Mouse (Mus musculus): Measurements from ENCODE around the gene Mmachc. TPM values are rescaled to one million over a fixed set of nuclear protein-coding genes. Genes with fewer than 3 reads are reported as not detected.

Mmachc gene
- polyA plus RNA-seq (2012; ENCODE audit: insufficient read depth, low replicate concordance): 0.18 TPM in 1 of 2 replicates, not detected in the other

DNA sequence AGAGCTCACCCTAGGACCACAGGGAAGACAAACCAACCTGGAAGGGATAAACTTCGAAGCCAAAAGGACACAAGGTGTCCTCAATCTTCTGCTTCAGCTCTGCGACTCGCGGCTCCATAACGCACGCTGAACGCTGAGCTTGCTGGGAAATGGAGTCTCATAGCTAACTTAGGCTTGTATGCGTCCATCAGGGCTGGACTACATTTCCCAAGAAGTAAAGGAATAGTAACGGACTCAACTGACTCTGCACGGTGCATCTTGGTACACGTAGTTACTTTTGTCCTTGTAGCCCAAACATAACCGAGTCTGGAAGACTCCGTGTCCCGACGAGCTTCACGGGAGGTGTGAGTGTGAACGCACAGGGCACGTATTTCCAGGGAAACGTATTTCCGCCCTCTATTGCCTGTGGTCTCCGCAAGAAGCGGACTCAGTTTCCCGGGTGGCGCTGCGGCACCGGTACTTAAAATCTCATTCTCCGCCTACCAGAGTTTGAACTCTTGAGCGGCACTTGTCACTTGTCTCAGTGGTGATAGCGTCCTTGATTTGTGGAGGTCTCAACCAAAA is at the start of gene Mmachc, which contains the start of gene Ccdc163:
Gene Mmachc, minus strand, starts transcription at position 206 of the 564 bp plus-strand sequence.
Gene Ccdc163, plus strand, starts transcription at position 309 of the 564 bp plus-strand sequence.
- Histone ChIP-seq H3K36me3 (replicated peaks; ENCODE audit: low read length) (peaks cover 21% of the 10 kb centered on the region), H3K27me3 (replicated peaks) (no peaks in the 10 kb centered on the region), H3K9me3 (no peaks in the 10 kb centered on the region), H3K4me1 (peaks cover 32% of the 10 kb centered on the region), H3K4me3 (replicated peaks) (peak within 1 kb of the TSS; percentile 93)
- TF ChIP-seq GATA1 (IDR thresholded peaks at IDR 0.05; ENCODE audit: borderline replicate concordance, low read length): no peak
- no peak for TF ChIP-seq FLI1 (IDR thresholded peaks at IDR 0.05; ENCODE audit: low read length)

DNA sequence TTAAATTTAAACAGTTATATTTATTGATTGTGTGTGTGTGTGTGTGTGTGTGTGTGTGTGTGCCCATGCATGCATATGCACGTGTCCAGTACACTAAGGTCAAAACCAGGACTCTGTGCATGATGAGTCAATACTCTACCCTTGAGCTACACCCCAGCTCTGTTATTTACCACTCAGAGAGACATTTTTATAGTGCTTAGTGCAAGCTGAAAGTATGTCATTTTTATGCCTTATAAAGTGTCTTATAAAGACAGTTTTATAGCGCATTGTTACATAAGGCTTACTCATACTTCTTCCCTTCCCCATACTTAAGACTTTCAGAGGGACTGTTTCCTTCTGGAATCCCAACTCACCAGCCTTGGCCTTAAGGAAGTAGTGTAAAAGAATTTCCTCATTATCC is 41.5 kb upstream of the Mmachc start:
- Histone ChIP-seq H3K4me1 (no peaks in the 10 kb centered on the region), H3K4me3 (replicated peaks) (no peak overlapping the region)
- no peak for TF ChIP-seq FLI1 (IDR thresholded peaks at IDR 0.05; ENCODE audit: low read length)
- no peak for TF ChIP-seq GATA1 (IDR thresholded peaks at IDR 0.05; ENCODE audit: borderline replicate concordance, low read length)

DNA sequence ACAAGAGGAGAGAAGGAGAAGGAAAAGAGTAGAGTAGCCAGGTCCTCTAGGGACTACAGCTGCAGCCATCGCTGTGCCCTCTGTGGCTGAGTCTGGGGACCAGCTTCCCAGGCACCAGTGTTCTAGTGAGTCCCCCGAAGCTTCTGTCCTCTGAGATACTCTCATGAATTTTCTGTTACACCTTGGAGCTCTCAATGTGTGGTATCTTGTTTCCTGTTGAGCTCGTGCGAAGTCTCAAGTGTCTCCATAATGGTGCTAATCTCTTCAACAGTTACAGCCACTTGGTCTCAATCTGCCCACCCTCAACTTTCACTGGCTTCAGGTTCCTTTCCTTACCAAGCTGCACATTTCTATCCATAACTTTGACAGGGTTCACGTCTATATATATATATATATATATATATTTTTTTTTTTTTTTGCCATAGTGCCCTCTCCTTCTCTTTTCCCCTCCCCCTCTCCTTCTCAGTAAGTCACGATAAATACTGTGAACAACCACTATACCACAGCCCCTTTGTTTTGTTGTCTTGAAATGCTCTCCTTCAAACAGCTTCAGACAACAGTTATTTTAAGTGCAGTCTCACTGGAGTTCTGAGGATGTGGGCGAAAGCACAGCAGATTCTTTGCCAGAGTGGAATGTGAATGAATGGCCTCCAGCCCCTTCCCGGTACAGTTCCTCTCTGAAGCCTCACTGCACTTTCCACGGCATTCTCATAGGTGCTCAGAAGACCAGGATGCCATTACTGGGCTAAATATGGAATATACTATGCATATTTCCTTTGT is 31.0 kb upstream of the Mmachc start:
- peaks cover 8% of the 10 kb centered on the region for H3K4me1 ChIP-seq
- peaks cover 2% of the 10 kb centered on the region for H3K27me3 ChIP-seq (replicated peaks)
- H3K4me3 ChIP-seq (replicated peaks): no peak overlapping the region
- H3K9me3 ChIP-seq: no peaks in the 10 kb centered on the region
- no peaks in the 10 kb centered on the region for H3K36me3 ChIP-seq (replicated peaks; ENCODE audit: low read length)
- no peak for TF ChIP-seq GATA1 (IDR thresholded peaks at IDR 0.05; ENCODE audit: borderline replicate concordance, low read length)
- TF ChIP-seq FLI1 (IDR thresholded peaks at IDR 0.05; ENCODE audit: low read length): no peak

More for the DNA sequence above, 41.5 kb upstream of the Mmachc start:
- H3K9me3 ChIP-seq: no peaks in the 10 kb centered on the region
- no peaks in the 10 kb centered on the region for H3K36me3 ChIP-seq (replicated peaks; ENCODE audit: low read length)
- no peaks in the 10 kb centered on the region for H3K27me3 ChIP-seq (replicated peaks)

GRCm38 (mm10) chr4:116734996-116735395 is 26.8 kb upstream of the Mmachc start:
- Histone ChIP-seq H3K4me3 (replicated peaks) (no peak overlapping the region), H3K27me3 (replicated peaks) (peaks cover 7% of the 10 kb centered on the region), H3K9me3 (no peaks in the 10 kb centered on the region), H3K36me3 (replicated peaks; ENCODE audit: low read length) (no peaks in the 10 kb centered on the region), H3K4me1 (peaks cover 8% of the 10 kb centered on the region)
- TF ChIP-seq FLI1 (IDR thresholded peaks at IDR 0.05; ENCODE audit: low read length) (no peak), GATA1 (IDR thresholded peaks at IDR 0.05; ENCODE audit: borderline replicate concordance, low read length) (no peak)

DNA sequence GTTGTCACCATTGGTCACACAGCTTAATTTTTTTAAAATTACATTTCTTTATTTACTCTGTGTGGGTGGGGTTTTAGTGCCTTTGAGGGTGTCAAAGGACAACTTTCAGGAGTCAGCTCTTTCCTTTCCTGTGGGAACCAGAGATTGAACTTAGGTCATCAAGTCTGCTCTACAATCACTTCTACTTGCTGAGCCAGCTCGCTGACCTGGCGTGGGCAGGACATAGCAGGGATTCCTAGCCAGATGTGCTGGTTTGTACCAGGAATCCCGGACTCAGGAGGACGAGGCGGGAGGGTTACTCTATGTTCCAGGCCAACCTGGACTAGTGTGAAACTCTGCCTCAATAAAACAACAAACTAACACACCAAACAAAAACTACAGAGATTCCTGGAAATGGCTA is 24.1 kb upstream of the Mmachc start:
- peaks cover 5% of the 10 kb centered on the region for H3K27me3 ChIP-seq (replicated peaks)
- H3K4me3 ChIP-seq (replicated peaks): no peak overlapping the region
- no peaks in the 10 kb centered on the region for H3K36me3 ChIP-seq (replicated peaks; ENCODE audit: low read length)
- H3K4me1 ChIP-seq: no peaks in the 10 kb centered on the region
- no peaks in the 10 kb centered on the region for H3K9me3 ChIP-seq
- no peak for TF ChIP-seq GATA1 (IDR thresholded peaks at IDR 0.05; ENCODE audit: borderline replicate concordance, low read length)
- TF ChIP-seq FLI1 (IDR thresholded peaks at IDR 0.05; ENCODE audit: low read length): no peak

- Histone ChIP-seq H3K4me1 (no peaks in the 10 kb centered on the region), H3K27me3 (replicated peaks) (peaks cover 5% of the 10 kb centered on the region), H3K9me3 (no peaks in the 10 kb centered on the region), H3K36me3 (replicated peaks; ENCODE audit: low read length) (no peaks in the 10 kb centered on the region), H3K4me3 (replicated peaks) (no peak overlapping the region)
- TF ChIP-seq GATA1 (IDR thresholded peaks at IDR 0.05; ENCODE audit: borderline replicate concordance, low read length): no peak
- TF ChIP-seq FLI1 (IDR thresholded peaks at IDR 0.05; ENCODE audit: low read length): no peak
These were observed 22.9 kb upstream of the Mmachc start for GRCm38 (mm10) chr4:116731077-116731476.

- H3K4me3 ChIP-seq (replicated peaks): no peak overlapping the region
- H3K4me1 ChIP-seq: no peaks in the 10 kb centered on the region
- TF ChIP-seq FLI1 (IDR thresholded peaks at IDR 0.05; ENCODE audit: low read length) (no peak), GATA1 (IDR thresholded peaks at IDR 0.05; ENCODE audit: borderline replicate concordance, low read length) (no peak)
- peaks cover 5% of the 10 kb centered on the region for H3K27me3 ChIP-seq (replicated peaks)
- H3K9me3 ChIP-seq: no peaks in the 10 kb centered on the region
- no peaks in the 10 kb centered on the region for H3K36me3 ChIP-seq (replicated peaks; ENCODE audit: low read length)
These were observed 21.3 kb upstream of the Mmachc start for GRCm38 (mm10) chr4:116729532-116729931.

- peaks cover 2% of the 10 kb centered on the region for H3K4me1 ChIP-seq
These were observed 19.2 kb upstream of the Mmachc start for GRCm38 (mm10) chr4:116727401-116727800.

DNA sequence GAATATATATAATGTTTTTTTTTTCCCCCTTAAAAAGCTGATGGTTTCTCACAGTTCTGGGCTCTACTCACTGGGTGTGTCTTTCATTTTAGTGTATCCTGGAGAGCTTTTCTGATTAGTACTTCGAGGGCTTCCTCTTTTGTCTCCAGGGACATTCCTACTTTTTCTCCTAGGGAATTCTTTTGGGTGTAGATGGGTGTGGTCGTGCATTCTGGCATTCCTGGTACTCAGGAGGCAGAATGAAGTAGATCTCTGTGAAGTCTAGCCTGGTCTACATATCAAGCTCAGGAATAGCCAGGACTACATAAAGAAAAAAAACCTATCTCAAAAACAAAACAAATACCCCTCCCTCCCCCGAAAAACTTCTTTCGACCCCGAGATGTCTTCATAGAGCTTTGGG is 17.2 kb upstream of the Mmachc start:
- Histone ChIP-seq H3K4me1 (peaks cover 17% of the 10 kb centered on the region), H3K36me3 (replicated peaks; ENCODE audit: low read length) (no peaks in the 10 kb centered on the region), H3K4me3 (replicated peaks) (no peak overlapping the region), H3K9me3 (no peaks in the 10 kb centered on the region), H3K27me3 (replicated peaks) (peaks cover 5% of the 10 kb centered on the region)
- TF ChIP-seq GATA1 (IDR thresholded peaks at IDR 0.05; ENCODE audit: borderline replicate concordance, low read length) (no peak), FLI1 (IDR thresholded peaks at IDR 0.05; ENCODE audit: low read length) (no peak)

More at GRCm38 (mm10) chr4:116727401-116727800, 19.2 kb upstream of the Mmachc start:
- H3K9me3 ChIP-seq: no peaks in the 10 kb centered on the region
- H3K36me3 ChIP-seq (replicated peaks; ENCODE audit: low read length): no peaks in the 10 kb centered on the region
- TF ChIP-seq FLI1 (IDR thresholded peaks at IDR 0.05; ENCODE audit: low read length) (no peak), GATA1 (IDR thresholded peaks at IDR 0.05; ENCODE audit: borderline replicate concordance, low read length) (no peak)
- H3K27me3 ChIP-seq (replicated peaks): peaks cover 5% of the 10 kb centered on the region
- H3K4me3 ChIP-seq (replicated peaks): no peak overlapping the region

DNA sequence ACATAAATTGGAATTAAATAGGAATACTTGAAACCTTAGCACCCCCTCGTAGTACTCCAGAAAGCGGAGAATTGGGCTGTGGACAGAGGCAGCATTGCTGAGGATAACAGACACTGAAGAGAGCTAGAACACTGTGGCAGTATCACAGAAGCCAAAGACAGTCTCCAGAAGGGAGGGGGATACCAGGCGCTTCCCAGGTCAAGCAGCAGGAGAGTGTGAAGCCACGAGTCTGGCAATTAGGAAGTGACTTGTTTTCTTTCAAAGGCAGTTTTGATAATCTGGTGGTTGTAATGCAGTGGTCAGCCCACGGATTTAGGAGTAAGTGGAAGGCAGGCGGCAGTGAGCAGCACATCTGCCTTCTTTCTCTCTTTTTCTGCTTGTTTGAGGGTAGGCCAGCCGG is 14.0 kb upstream of the Mmachc start:
- H3K4me1 ChIP-seq: peaks cover 21% of the 10 kb centered on the region
- peaks cover 5% of the 10 kb centered on the region for H3K27me3 ChIP-seq (replicated peaks)
- TF ChIP-seq GATA1 (IDR thresholded peaks at IDR 0.05; ENCODE audit: borderline replicate concordance, low read length) (no peak), FLI1 (IDR thresholded peaks at IDR 0.05; ENCODE audit: low read length) (no peak)
- H3K9me3 ChIP-seq: no peaks in the 10 kb centered on the region
- H3K36me3 ChIP-seq (replicated peaks; ENCODE audit: low read length): no peaks in the 10 kb centered on the region
- H3K4me3 ChIP-seq (replicated peaks): peak overlapping the region; percentile 31

Measured in megakaryocyte, embryonic 14.5 days (primary cell).